Comparison of ENCODE assay signal across 8 mouse cellular contexts in the genomic region with DNA sequence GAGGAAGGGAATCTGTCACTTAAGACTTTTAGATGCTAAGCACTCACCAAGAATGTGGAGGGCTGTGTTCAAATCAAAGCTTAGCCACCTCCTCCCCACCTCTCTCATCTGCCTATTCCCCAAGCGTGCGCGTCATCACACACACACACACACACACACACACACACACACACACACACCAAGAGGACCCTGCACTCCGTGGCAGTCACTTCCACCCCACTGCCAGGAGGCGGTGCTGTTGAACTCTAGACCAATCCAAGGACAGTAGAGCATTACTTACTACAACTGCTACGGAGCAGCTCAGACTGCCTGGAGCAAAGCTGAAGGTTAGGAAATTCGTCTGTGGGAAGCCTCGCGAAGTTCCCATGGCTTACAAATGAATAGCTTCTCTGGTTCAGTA. TPM values are rescaled to one million over a fixed set of nuclear protein-coding genes. Genes with fewer than 3 reads are reported as not detected.
DNase-seq lines count a peak whose midpoint lies in the region; ATAC-seq and TF ChIP-seq lines count a peak whose summit lies in the region.

No protein-coding gene starts in this region.

- H3K27me3 ChIP-seq in embryonic facial prominence, embryonic 10.5 days (replicated peaks; ENCODE audit: low read depth, poor library complexity, severe bottlenecking): peaks cover 58% of the 10 kb centered on the region
- H3K27me3 ChIP-seq in limb, embryonic 14.5 days (ENCODE audit: control insufficient read depth, insufficient read depth, low read length): peaks cover 40% of the 10 kb centered on the region
- H3K27me3 ChIP-seq in midbrain, embryonic 14.5 days (ENCODE audit: control insufficient read depth, insufficient read depth, low read length): peaks cover 38% of the 10 kb centered on the region

- H3K36me3 ChIP-seq in embryonic facial prominence, embryonic 10.5 days (replicated peaks): no peaks in the 10 kb centered on the region
- no peaks in the 10 kb centered on the region for H3K36me3 ChIP-seq in limb, embryonic 14.5 days (ENCODE audit: control insufficient read depth, insufficient read depth, low read length)
- no peaks in the 10 kb centered on the region for H3K36me3 ChIP-seq in midbrain, embryonic 14.5 days (ENCODE audit: control insufficient read depth, insufficient read depth, low read length)

- H3K9ac ChIP-seq in limb, embryonic 14.5 days (ENCODE audit: low read depth, low read length, severe bottlenecking): no peak overlapping the region
- H3K9ac ChIP-seq in midbrain, embryonic 14.5 days (replicated peaks; ENCODE audit: low read length): no peak overlapping the region

- peak; percentile 83 for ATAC-seq in limb, embryonic 14.5 days (ENCODE audit: low FRiP score, low read depth)
- ATAC-seq in midbrain, embryonic 14.5 days (ENCODE audit: low FRiP score, low TSS enrichment): peak; percentile 80
- no peak for ATAC-seq in activated CD4-positive, CD25-positive, alpha-beta regulatory T cell, adult 4 months

- H3K4me1 ChIP-seq in embryonic facial prominence, embryonic 10.5 days: peaks cover 36% of the 10 kb centered on the region
- 0 out of 2 replicates have a peak, but pooled peaks cover 12% of the 10 kb centered on the region for H3K4me1 ChIP-seq in limb, embryonic 14.5 days (ENCODE audit: control insufficient read depth, insufficient read depth, low read length)
- peaks cover 19% of the 10 kb centered on the region for H3K4me1 ChIP-seq in midbrain, embryonic 14.5 days (ENCODE audit: control insufficient read depth, insufficient read depth, low read length)

- 20% methylated on average over 9 of the region's 9 CpGs for WGBS in embryonic facial prominence, embryonic 10.5 days
- WGBS in limb, embryonic 14.5 days: 25% methylated on average over 9 of the region's 9 CpGs
- WGBS in midbrain, embryonic 14.5 days: 35% methylated on average over 9 of the region's 9 CpGs

- H3K4me2 ChIP-seq in limb, embryonic 14.5 days (replicated peaks; ENCODE audit: low read depth, low read length, severe bottlenecking): no peak overlapping the region
- H3K4me2 ChIP-seq in midbrain, embryonic 14.5 days (ENCODE audit: low read length): no peak overlapping the region

- no peaks in the 10 kb centered on the region for H3K9me3 ChIP-seq in embryonic facial prominence, embryonic 10.5 days
- no peaks in the 10 kb centered on the region for H3K9me3 ChIP-seq in limb, embryonic 14.5 days (ENCODE audit: control insufficient read depth, low read length)
- H3K9me3 ChIP-seq in midbrain, embryonic 14.5 days (ENCODE audit: control insufficient read depth, low read length): no peaks in the 10 kb centered on the region

- no peak for TF ChIP-seq POLR2A in limb, embryonic 14.5 days (IDR thresholded peaks at IDR 0.05; ENCODE audit: borderline replicate concordance, extremely low read depth, insufficient read depth, insufficient read length)

- no peak overlapping the region for H3K4me3 ChIP-seq in embryonic facial prominence, embryonic 10.5 days
- no peak overlapping the region for H3K4me3 ChIP-seq in limb, embryonic 14.5 days (replicated peaks; ENCODE audit: low read length)
- no peak overlapping the region for H3K4me3 ChIP-seq in midbrain, embryonic 14.5 days (replicated peaks; ENCODE audit: low read depth, low read length)

- peak; percentile 80 to 85 for DNase-seq in adrenal gland, adult 18-20 months (ENCODE audit: low spot score in 2 of 2)
- DNase-seq in embryonic facial prominence, embryonic 10.5 days (ENCODE audit: low spot score): peak; percentile 81
- peak; percentile 91 to 93 for DNase-seq in heart, adult 18-20 months
- DNase-seq in kidney, adult 18-20 months: peak; percentile 86
- DNase-seq in limb, embryonic 14.5 days (ENCODE audit: low spot score): peak; percentile 71
- DNase-seq in midbrain, embryonic 14.5 days: peak; percentile 64
- DNase-seq in spleen, adult 12 weeks (ENCODE audit: low spot score): peak; percentile 47

- H3K27ac ChIP-seq in embryonic facial prominence, embryonic 10.5 days (replicated peaks): no peak overlapping the region
- no peak overlapping the region for H3K27ac ChIP-seq in limb, embryonic 14.5 days (replicated peaks; ENCODE audit: low read depth, low read length)
- H3K27ac ChIP-seq in midbrain, embryonic 14.5 days (replicated peaks; ENCODE audit: low read depth, low read length): no peak overlapping the region

RNA-seq across cellular contexts. Expression of a gene that starts 1.2 kb away (rescaled TPM):
- total RNA-seq in adrenal gland, adult 18-20 months (2021): 10 to 100 TPM; 31.2 to 46.2 TPM
- 6.3 and 7.3 TPM in 2 replicates for polyA plus RNA-seq in embryonic facial prominence, embryonic 10.5 days (2016; fragmentation: Nextera tagmentation; extraction: Ambion mirVana)
- total RNA-seq in heart, adult 18-20 months (2021): 10 to 100 TPM; 42.3 to 44.8 TPM
- polyA plus RNA-seq in limb, embryonic 14.5 days (2012; rRNA removed): 15.1 and 17.3 TPM in 2 replicates
- polyA plus RNA-seq in limb, embryonic 14.5 days (2014; fragmentation: Nextera tagmentation; extraction: Ambion mirVana): 19.7 and 20.2 TPM in 2 replicates
- 1.0 and 5.4 TPM in 2 replicates for polyA plus RNA-seq in midbrain, embryonic 14.5 days (2014; fragmentation: Nextera tagmentation; extraction: Ambion mirVana)
- polyA plus RNA-seq in activated CD4-positive, CD25-positive, alpha-beta regulatory T cell, adult 4 months (2017; shearing (Covaris generic)): under 1 TPM; 0.26 to 0.32 TPM

RNA-seq across cellular contexts. Expression of a gene that starts 14.0 kb away (rescaled TPM):
- under 1 TPM in 1 of 2 experiments, not detected in 1; 0.35 TPM for total RNA-seq in adrenal gland, adult 18-20 months (2021)
- polyA plus RNA-seq in embryonic facial prominence, embryonic 10.5 days (2016; fragmentation: Nextera tagmentation; extraction: Ambion mirVana): 0.85 and 1.0 TPM in 2 replicates
- 1 to 10 TPM; 1.3 to 1.5 TPM for total RNA-seq in heart, adult 18-20 months (2021)
- polyA plus RNA-seq in limb, embryonic 14.5 days (2012; rRNA removed): 2.8 and 5.4 TPM in 2 replicates
- polyA plus RNA-seq in limb, embryonic 14.5 days (2014; fragmentation: Nextera tagmentation; extraction: Ambion mirVana): 4.0 and 4.8 TPM in 2 replicates
- 1.4 and 2.6 TPM in 2 replicates for polyA plus RNA-seq in midbrain, embryonic 14.5 days (2014; fragmentation: Nextera tagmentation; extraction: Ambion mirVana)
- polyA plus RNA-seq in activated CD4-positive, CD25-positive, alpha-beta regulatory T cell, adult 4 months (2017; shearing (Covaris generic)): not detected

RNA-seq across cellular contexts. Expression of a gene that starts 34.2 kb away (rescaled TPM):
- 10 to 100 TPM; 17.0 to 30.3 TPM for total RNA-seq in adrenal gland, adult 18-20 months (2021)
- polyA plus RNA-seq in embryonic facial prominence, embryonic 10.5 days (2016; fragmentation: Nextera tagmentation; extraction: Ambion mirVana): 5.1 and 5.6 TPM in 2 replicates
- total RNA-seq in heart, adult 18-20 months (2021): 10 to 100 TPM; 31.2 to 41.1 TPM
- polyA plus RNA-seq in limb, embryonic 14.5 days (2012; rRNA removed): 11.6 and 11.9 TPM in 2 replicates
- 11.7 and 12.5 TPM in 2 replicates for polyA plus RNA-seq in limb, embryonic 14.5 days (2014; fragmentation: Nextera tagmentation; extraction: Ambion mirVana)
- polyA plus RNA-seq in midbrain, embryonic 14.5 days (2014; fragmentation: Nextera tagmentation; extraction: Ambion mirVana): 5.1 and 8.8 TPM in 2 replicates
- polyA plus RNA-seq in activated CD4-positive, CD25-positive, alpha-beta regulatory T cell, adult 4 months (2017; shearing (Covaris generic)): under 1 TPM in 1 of 2 experiments, not detected in 1; 0.08 TPM
